31 mouse cellular contexts compared by ENCODE assay signal in genomic region chr4:53129716-53130301, GRCm38 (mm10). TPM values are rescaled to one million over a fixed set of nuclear protein-coding genes. Genes with fewer than 3 reads are reported as not detected.
A peak's percentile ranks its signal among the peaks of the same experiment; 100 is the strongest.
DNase-seq lines count a peak whose midpoint lies in the region; ATAC-seq and TF ChIP-seq lines count a peak whose summit lies in the region.
"Had no signal": no experiment of that assay in that cellular context is flagged by ENCODE, and none has a peak within 500 bp of the region (broad histone marks: within the 10 kb centered on the region; RNA-seq: fewer than 3 reads in every experiment).

No protein-coding gene starts in this region.

- H3K9ac ChIP-seq in liver, embryonic 14.5 days (replicated peaks): no peak overlapping the region
- H3K9ac ChIP-seq in liver, embryonic 15.5 days: no peak overlapping the region
- H3K9ac ChIP-seq: embryonic facial prominence, embryonic 13.5 days; forebrain, embryonic 13.5 days; heart, embryonic 12.5 days; heart, embryonic 15.5 days; hindbrain, embryonic 13.5 days had no signal

- no peak overlapping the region for H3K4me2 ChIP-seq in liver, embryonic 14.5 days (ENCODE audit: low read depth)
- no peak overlapping the region for H3K4me2 ChIP-seq in liver, embryonic 15.5 days
- H3K4me2 ChIP-seq: embryonic facial prominence, embryonic 13.5 days; forebrain, embryonic 13.5 days; heart, embryonic 12.5 days; heart, embryonic 15.5 days; hindbrain, embryonic 13.5 days had no signal

- H3K4me3 ChIP-seq in liver, embryonic 14.5 days (ENCODE audit: insufficient read depth in 1 of 2, low read depth in 2 of 2, low read length in 2 of 2): no peak overlapping the region
- no peak overlapping the region for H3K4me3 ChIP-seq in liver, embryonic 15.5 days (replicated peaks)
- H3K4me3 ChIP-seq: embryonic facial prominence, embryonic 10.5 days; embryonic facial prominence, embryonic 13.5 days; erythroblast, embryonic 14.5 days; forebrain, embryonic 10.5 days; forebrain, embryonic 13.5 days; heart, embryonic 12.5 days; heart, embryonic 15.5 days; hindbrain, embryonic 10.5 days; hindbrain, embryonic 13.5 days had no signal

- no peaks in the 10 kb centered on the region; the same call in 1 of the 2 replicates for H3K36me3 ChIP-seq in liver, embryonic 14.5 days (replicated peaks; ENCODE audit: control insufficient read depth, insufficient read depth, low read depth)
- peaks cover 42% of the 10 kb centered on the region for H3K36me3 ChIP-seq in liver, embryonic 15.5 days (replicated peaks)

- H3K27me3 ChIP-seq in liver, embryonic 14.5 days (ENCODE audit: control insufficient read depth, insufficient read depth, low read length): no peaks in the 10 kb centered on the region
- no peaks in the 10 kb centered on the region for H3K27me3 ChIP-seq in liver, embryonic 15.5 days
- H3K27me3 ChIP-seq: embryonic facial prominence, embryonic 13.5 days; forebrain, embryonic 13.5 days; heart, embryonic 12.5 days; heart, embryonic 15.5 days; hindbrain, embryonic 13.5 days had no signal

- peaks cover 0 to 37% of the 10 kb centered on the region in 2 experiments for H3K4me1 ChIP-seq in liver, embryonic 14.5 days (replicated peaks; ENCODE audit: control insufficient read depth in 2 of 2, insufficient read depth in 2 of 2, low read length in 1 of 2)
- peaks cover 43% of the 10 kb centered on the region for H3K4me1 ChIP-seq in liver, embryonic 15.5 days (replicated peaks)
- H3K4me1 ChIP-seq: embryonic facial prominence, embryonic 10.5 days; embryonic facial prominence, embryonic 13.5 days; forebrain, embryonic 10.5 days; forebrain, embryonic 13.5 days; heart, embryonic 12.5 days; heart, embryonic 15.5 days; hindbrain, embryonic 10.5 days; hindbrain, embryonic 13.5 days had no signal

- no peak for TF ChIP-seq CTCF in liver, embryonic 14.5 days (IDR thresholded peaks at IDR 0.05; ENCODE audit: low read depth)

- no peak for ATAC-seq in liver, embryonic 14.5 days (ENCODE audit: insufficient read depth)
- ATAC-seq in liver, embryonic 15.5 days (ENCODE audit: insufficient read depth): no peak
- ATAC-seq in granulocyte monocyte progenitor cell, adult 5-6 weeks (replicated peaks; ENCODE audit: poor library complexity, severe bottlenecking): no peak
- ATAC-seq: activated CD4-positive, CD25-positive, alpha-beta regulatory T cell, adult 4 months; CD4-positive, CD25-positive, alpha-beta regulatory T cell, adult 4 months; forebrain, embryonic 13.5 days; forebrain, embryonic 16.5 days; hindbrain, embryonic 16.5 days had no signal

- DNase-seq in liver, embryonic 14.5 days (ENCODE audit: low read depth in 3 of 3, low spot score in 3 of 3): no peak
- DNase-seq in liver: no peak
- DNase-seq in fat pad, adult 2 months (ENCODE audit: extremely low read depth, low read depth, low spot score): peak; percentile 97
- DNase-seq in frontal cortex, postnatal 25 days (ENCODE audit: low spot score in 2 of 2): no peak
- DNase-seq: adrenal gland, adult 8-10 months; adrenal gland, postnatal 25 days; cerebellum, adult 11-12 months; cerebellum, adult 8-10 months; cerebellum, postnatal 10 days; cerebellum, postnatal 36 days; embryo, embryonic 11 days; gastrocnemius, postnatal 10 days; gastrocnemius, postnatal 36 days; heart, adult 18-20 months; heart, postnatal 10 days; heart, postnatal 36 days had no signal

- WGBS in liver, embryonic 14.5 days (ENCODE audit: insufficient replicate concordance): 40% methylated on average over 11 of the region's 11 CpGs
- 39% methylated on average over 11 of the region's 11 CpGs for WGBS in liver, embryonic 15.5 days (ENCODE audit: insufficient replicate concordance)

- no peak overlapping the region for H3K27ac ChIP-seq in liver, embryonic 14.5 days
- H3K27ac ChIP-seq in liver, embryonic 15.5 days (replicated peaks): 0 out of 2 replicates have a peak overlapping the region, but pooled peaks have one; percentile 6
- H3K27ac ChIP-seq: embryonic facial prominence, embryonic 10.5 days; embryonic facial prominence, embryonic 13.5 days; forebrain, embryonic 10.5 days; forebrain, embryonic 13.5 days; heart, embryonic 15.5 days; hindbrain, embryonic 10.5 days; hindbrain, embryonic 13.5 days had no signal

- no peaks in the 10 kb centered on the region for H3K9me3 ChIP-seq in liver, embryonic 14.5 days (ENCODE audit: control insufficient read depth, low read length)
- H3K9me3 ChIP-seq in liver, embryonic 15.5 days (replicated peaks): no peaks in the 10 kb centered on the region
- H3K9me3 ChIP-seq: embryonic facial prominence, embryonic 13.5 days; forebrain, embryonic 13.5 days; heart, embryonic 15.5 days had no signal

- TF ChIP-seq EP300 in liver, embryonic 14.5 days (IDR thresholded peaks at IDR 0.05; ENCODE audit: low read depth): peak; percentile 28; the same call in 1 of the 2 replicates

RNA-seq across cellular contexts. Expression of gene Abca1, which starts 29.9 kb away (rescaled TPM):
- 5.7 and 7.0 TPM in 2 replicates for polyA plus RNA-seq in liver, embryonic 14.5 days (2012; rRNA removed)
- 12.0 and 13.1 TPM in 2 replicates for polyA plus RNA-seq in liver, embryonic 14.5 days (2014; fragmentation: Nextera tagmentation; extraction: Ambion mirVana)
- 11.5 and 14.8 TPM in 2 replicates for polyA plus RNA-seq in liver, embryonic 15.5 days (2015; fragmentation: Nextera tagmentation; extraction: Ambion mirVana)
- total RNA-seq in granulocyte monocyte progenitor cell, adult 5-6 weeks (2014; fragmentation: Nextera tagmentation): 0.49 and 2.6 TPM in 2 replicates
- 2.2 and 3.8 TPM in 2 replicates for total RNA-seq in granulocyte monocyte progenitor cell, adult 5-6 weeks (2017)
